Mouse (Mus musculus): ENCODE measurements at regions not wholly inside any gene's neighbourhood (a gene's known extent, or its start where the extent isn't known, plus 50 kb on each side); places are given as distances from the start of the nearest gene placed in this dataset.

DNA sequence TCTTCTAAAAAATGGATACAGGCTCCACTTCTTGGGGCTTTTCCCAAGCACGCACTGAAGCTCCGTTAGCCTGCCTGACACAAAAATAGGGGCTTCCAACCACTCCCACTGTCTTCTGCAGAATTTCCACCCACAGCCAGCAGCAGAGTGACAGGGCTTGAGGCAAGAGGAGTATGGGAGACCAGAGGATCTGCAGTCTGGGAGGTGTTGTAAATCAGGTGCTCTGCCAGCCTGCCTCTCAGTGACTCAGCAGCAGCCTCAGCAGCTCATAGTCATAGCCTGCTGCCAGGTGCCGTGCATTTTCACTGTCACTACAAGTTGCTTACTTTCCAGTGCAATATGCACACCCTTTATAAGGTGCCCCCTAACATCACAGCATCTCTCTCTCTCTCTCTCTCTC lies 261.4 kb upstream of the Tsc22d2 start:
- TF ChIP-seq CTCF (IDR thresholded peaks at IDR 0.05; ENCODE audit: borderline replicate concordance, insufficient read depth, low read length) (no peak), POLR2A (IDR thresholded peaks at IDR 0.05; ENCODE audit: low read depth, low read length) (no peak)
